Mouse (Mus musculus): Measurements from ENCODE around the gene Olfr1162.
"Not testable (repeated sequence)": the region's sequence is repeated elsewhere in the genome, so short reads cannot be mapped to it uniquely, and the experiment has no call there.

The Olfr1162 gene

GRCm38 (mm10) chr2:88051029-88051428, at the start of gene Olfr1162:
Olfr1162 (minus strand) TSS chr2:88051129.
- no peak for DNase-seq

- no peak for DNase-seq
These were observed 42.9 kb upstream of the Olfr1162 start, which contains the start of gene Olfr1164 for GRCm38 (mm10) chr2:88093866-88094265. Olfr1164 (minus strand) TSS chr2:88093966.

GRCm38 (mm10) chr2:88071730-88072129, 20.8 kb upstream of the Olfr1162 start, which contains the start of gene Olfr1163:
Olfr1163 (minus strand) TSS chr2:88071830.
- no peak for DNase-seq

GRCm38 (mm10) chr2:88063587-88063986, 12.7 kb upstream of the Olfr1162 start:
- no peak for DNase-seq

- no peak for DNase-seq
These were observed 13.3 kb downstream of the Olfr1162 start, which contains the start of gene Olfr73 for GRCm38 (mm10) chr2:88037599-88037998. Olfr73 (minus strand) TSS chr2:88037699.

- not testable (repeated sequence) for DNase-seq
These were observed 28.5 kb downstream of the Olfr1162 start, which contains the start of gene Olfr1161 for GRCm38 (mm10) chr2:88022474-88022873. Olfr1161 (plus strand) TSS chr2:88022774.

- DNase-seq: no peak
These were observed 43.2 kb downstream of the Olfr1162 start, which contains the start of gene Olfr1160 for GRCm38 (mm10) chr2:88007515-88008318. Olfr1160 (minus strand) TSS chr2:88008268.

All from thymus, postnatal 14 days (tissue).